Mouse (Mus musculus): ENCODE measurements around the gene Eps8l2.

DNA sequence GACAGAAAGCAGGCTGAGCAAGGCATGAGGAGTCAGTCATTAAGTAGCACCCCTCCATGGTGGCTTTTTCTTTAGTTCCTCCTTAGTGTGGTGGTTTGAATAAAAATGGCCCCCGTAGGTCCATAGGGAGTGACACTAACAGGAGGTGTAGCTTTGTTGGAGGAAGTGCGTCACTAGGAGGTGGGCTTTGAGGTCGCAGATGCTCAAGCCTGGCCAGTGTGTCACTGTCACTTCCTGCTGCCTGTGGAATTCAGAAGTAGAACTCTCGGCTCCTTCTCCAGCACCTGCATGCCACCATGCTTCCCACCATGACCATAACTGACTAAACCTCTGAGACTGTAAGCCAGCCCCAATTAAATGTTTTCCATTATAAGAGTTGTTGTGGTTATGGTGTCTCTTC is 28.7 kb downstream of the Eps8l2 start:
- TF ChIP-seq CTCF (IDR thresholded peaks at IDR 0.05; ENCODE audit: control insufficient read depth, insufficient read depth, insufficient replicate concordance, low read depth, low read length) (no peak), POLR2A (IDR thresholded peaks at IDR 0.05; ENCODE audit: control insufficient read depth, low read depth, low read length) (no peak)
